Mouse (Mus musculus) spleen, postnatal 14 days (tissue): ENCODE data around the gene Gm13697.

Experiments used
- DNase-seq, 2 experiments: peaks; one replicate each; pipeline ENCODE4 v3.0.0; 2021 to 2022; ENCODE audit warnings: low spot score in 2 of 2

Gm13697 gene

DNA sequence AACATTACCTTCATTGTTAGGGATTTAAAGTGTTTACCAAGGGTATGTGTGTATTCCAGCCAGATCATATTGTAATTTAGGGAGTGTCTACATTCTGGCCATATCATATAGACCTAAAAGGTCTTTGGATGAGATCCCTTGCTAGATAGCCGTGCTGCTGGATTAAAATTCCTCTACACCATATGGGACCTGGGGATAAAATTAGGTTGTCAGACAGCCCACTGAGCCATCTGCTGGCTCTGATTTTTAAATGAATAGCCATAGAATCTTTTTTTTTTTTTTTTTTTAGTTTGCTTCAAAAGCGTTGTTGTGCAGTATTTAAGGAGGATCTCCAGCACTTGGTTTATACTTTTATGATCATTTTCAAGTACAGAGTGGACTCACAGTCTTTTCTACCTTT, 48.0 kb downstream of the Gm13697 start:
- no peak for DNase-seq

DNA sequence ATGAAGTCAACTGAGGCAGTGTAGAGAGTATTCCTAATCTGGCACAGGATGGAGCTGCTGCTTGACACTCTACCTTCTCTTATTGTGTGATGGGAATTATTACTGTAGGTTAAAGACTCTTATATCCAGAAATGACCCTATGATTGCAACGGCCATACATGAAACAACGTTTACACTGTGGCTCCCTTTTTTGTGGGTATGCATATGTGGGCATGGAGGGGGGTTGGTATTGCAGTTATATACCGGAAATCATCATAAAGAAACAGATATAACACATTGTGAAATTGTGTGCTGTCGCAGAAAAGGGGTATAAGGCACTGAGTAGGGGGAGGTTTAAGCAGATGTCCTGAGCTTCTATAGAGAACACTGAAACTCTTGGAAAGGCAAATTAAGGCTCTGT, 51.5 kb downstream of the Gm13697 start:
- DNase-seq: no peak
